Mouse (Mus musculus) cerebellum, adult 2 months (tissue): ENCODE results near the gene Kcnh6.

Source experiments
- CTCF ChIP-seq: fragments of 200-500 bp; IDR thresholded peaks from 2 replicates; pipeline ENCODE4 v1.5.1; 2011; ENCODE audit warnings: low read depth, mild to moderate bottlenecking, control low read depth, low read length, moderate library complexity, borderline replicate concordance; ENCODE audit not compliant: insufficient read depth
- POLR2A ChIP-seq: fragments of 200-500 bp; IDR thresholded peaks from 2 replicates; pipeline ENCODE4 v1.6.1; 2011; ENCODE audit warnings: low read length, control low read depth, borderline replicate concordance; ENCODE audit not compliant: insufficient read depth

DNA sequence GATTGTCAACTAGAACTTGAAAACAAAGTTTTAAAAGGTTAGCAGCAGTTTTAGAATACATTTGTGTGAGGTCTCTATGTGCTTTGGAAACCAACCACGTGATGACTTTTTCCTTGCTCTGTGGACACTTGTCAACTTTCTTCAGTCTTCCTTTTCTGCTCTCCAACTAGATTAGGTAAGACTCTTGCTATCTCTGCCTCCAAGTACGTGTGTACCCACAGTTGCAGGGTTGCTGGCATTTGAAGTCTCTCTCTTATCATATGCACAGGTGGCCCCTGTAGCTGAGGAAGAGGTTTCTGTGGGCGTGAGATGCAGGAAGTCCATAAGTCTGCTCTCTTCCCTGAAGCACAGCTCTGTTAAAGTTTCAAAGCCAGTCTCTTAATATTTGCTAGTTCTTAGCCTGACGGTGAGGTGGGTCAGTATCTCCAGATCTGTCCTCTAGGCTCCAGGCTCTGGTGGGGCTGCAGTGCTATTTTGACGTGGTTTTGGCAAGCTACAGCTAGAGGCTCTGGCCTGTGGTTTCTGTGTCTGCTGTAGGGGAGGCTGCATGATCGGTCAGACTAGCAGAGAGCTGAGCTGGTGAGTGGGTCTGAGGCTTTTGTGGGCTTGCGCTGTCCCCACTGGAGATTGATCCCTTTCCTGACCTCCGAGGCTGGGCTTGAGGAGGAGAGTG lies 49.0 kb downstream of the Kcnh6 start:
- TF ChIP-seq CTCF, result no peak
- TF ChIP-seq POLR2A, result no peak
